Mouse (Mus musculus) heart, embryonic 11.5 days (tissue): Measurements from ENCODE around the gene Lrrc27. TPM values are rescaled to one million over a fixed set of nuclear protein-coding genes. Genes with fewer than 3 reads are reported as not detected.

Experiments used
- ATAC-seq: fragments of 200-750 bp; cut with Nextera tagmentation; replicated peaks from 2 replicates; pipeline ENCODE4 v1.8.0; 2017; ENCODE audit warnings: moderate library complexity; ENCODE audit not compliant: insufficient number of reproducible peaks, low FRiP score, low TSS enrichment
- H3K27ac ChIP-seq: fragments of 300-500 bp; sonication (generic); 2 replicates; pipeline ENCODE4 v1.5.1; 2014; ENCODE audit warnings: mild to moderate bottlenecking, low read depth, low read length
- H3K27me3 ChIP-seq: fragments of 300-500 bp; sonication (generic); 2 replicates; pipeline ENCODE4 v1.6.1; 2014; ENCODE audit warnings: mild to moderate bottlenecking, low read length, mixed read lengths; ENCODE audit not compliant: control insufficient read depth, insufficient read depth
- H3K36me3 ChIP-seq: fragments of 300-500 bp; sonication (generic); 2 replicates; pipeline ENCODE4 v1.6.1; 2014; ENCODE audit warnings: mild to moderate bottlenecking, low read length, moderate library complexity, mixed read lengths; ENCODE audit not compliant: control insufficient read depth, insufficient read depth
- H3K4me1 ChIP-seq: fragments of 300-500 bp; sonication (generic); 2 replicates; pipeline ENCODE4 v1.6.1; 2014; ENCODE audit warnings: low read length; ENCODE audit not compliant: control insufficient read depth, insufficient read depth
- H3K4me2 ChIP-seq: fragments of 300-500 bp; sonication (generic); 2 replicates; pipeline ENCODE4 v1.6.1; 2014; ENCODE audit warnings: mild to moderate bottlenecking, moderate library complexity
- H3K4me3 ChIP-seq: fragments of 300-500 bp; sonication (generic); 2 replicates; pipeline ENCODE4 v1.5.1; 2014; ENCODE audit warnings: low read depth, low read length
- H3K9ac ChIP-seq: fragments of 300-500 bp; sonication (generic); 2 replicates; pipeline ENCODE4 v1.6.1; 2014; ENCODE audit warnings: mild to moderate bottlenecking, low read depth, low read length, moderate library complexity
- H3K9me3 ChIP-seq: fragments of 300-500 bp; sonication (generic); replicated peaks from 2 replicates; pipeline ENCODE4 v1.6.1; 2016; ENCODE audit warnings: low read length; ENCODE audit not compliant: control insufficient read depth
- WGBS: fragments of 180-500 bp; shearing (Covaris S2); extraction: QIAGEN DNeasy Blood & Tissue Kit; methylation state at CpG from one replicate; pipeline ENCODE4 v1.1.7; 2014; ENCODE audit not compliant: insufficient replicate concordance; 5-methylcytosine and 5-hydroxymethylcytosine counted together
- polyA plus RNA-seq: library from polyadenylated mRNA; unstranded; fragments of >200 nt; fragmentation: Nextera tagmentation; extraction: Ambion mirVana; gene quantifications from 2 replicates; pipeline ENCODE4 v1.2.1, GENCODE M21; 2014

Lrrc27 gene
- polyA plus RNA-seq, 1 experiment from 2014 or later = 4.9 TPM

DNA sequence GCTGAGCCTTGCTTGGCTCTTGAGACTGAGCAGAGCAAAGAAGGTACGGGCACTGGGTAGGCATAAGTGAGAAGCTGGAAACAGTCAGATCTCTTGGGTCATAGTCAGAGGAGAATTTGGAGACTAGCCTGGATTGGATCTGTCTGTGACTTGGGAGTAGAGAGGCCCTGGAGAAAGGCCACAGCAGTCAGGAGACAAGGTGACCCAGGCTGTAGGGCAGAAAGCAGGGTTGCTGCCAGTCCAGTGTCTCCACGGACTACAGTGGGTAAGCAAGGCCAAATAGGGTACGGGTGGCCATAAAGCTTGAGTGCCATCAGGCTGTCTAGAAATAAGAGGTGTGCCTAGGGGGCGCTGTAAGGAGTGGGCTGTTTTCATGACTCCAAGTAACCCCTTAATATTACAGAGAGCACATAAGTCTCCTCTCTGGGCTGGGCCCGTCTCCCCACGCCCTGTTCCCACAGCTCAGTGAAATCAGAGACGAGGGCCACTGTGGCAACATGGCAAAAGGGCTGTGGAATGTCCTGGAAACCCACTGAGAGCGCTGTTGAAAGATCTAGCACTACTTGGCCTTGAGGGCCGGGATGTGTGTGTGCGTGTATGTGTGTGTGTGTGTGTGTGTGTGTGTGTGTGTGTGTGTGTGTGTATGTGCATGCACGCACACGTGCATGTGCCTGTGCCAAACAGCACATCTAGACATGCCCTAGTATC lies 23.0 kb downstream of the Lrrc27 start:
- H3K9ac ChIP-seq = no peak overlapping the region; the same call in 1 of the 2 replicates
- ATAC-seq = no peak
- peak overlapping the region; percentile 68; the same call in 1 of the 2 replicates for H3K27ac ChIP-seq
- peaks cover 17% of the 10 kb centered on the region for H3K4me1 ChIP-seq
- no peaks in the 10 kb centered on the region for H3K36me3 ChIP-seq
- peaks cover 2% of the 10 kb centered on the region; the same call in 1 of the 2 replicates for H3K27me3 ChIP-seq
- H3K4me3 ChIP-seq = no peak overlapping the region
- H3K9me3 ChIP-seq = no peaks in the 10 kb centered on the region
- H3K4me2 ChIP-seq = no peak overlapping the region
- WGBS = 81% methylated on average over 12 of the region's 12 CpGs

DNA sequence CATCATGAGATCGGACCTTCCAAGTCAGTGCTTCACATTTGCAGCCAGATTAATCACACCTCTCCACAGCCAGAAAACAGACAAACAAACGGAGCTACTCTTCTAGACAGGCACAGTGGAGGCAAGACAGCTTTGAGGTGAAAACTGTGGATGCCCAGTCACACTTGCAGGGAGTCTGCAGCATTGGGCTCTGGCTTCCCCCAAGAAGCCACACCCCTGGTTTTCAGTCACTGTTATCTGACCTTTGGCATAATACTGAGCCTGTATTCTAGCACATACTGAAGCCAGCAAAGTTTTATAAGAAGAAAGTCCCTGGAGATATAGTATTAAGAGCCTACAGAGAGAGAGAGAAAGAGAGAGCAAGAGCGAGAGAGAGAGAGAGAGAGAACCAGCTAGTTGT lies 26.6 kb downstream of the Lrrc27 start:
- Histone ChIP-seq H3K9me3 (no peaks in the 10 kb centered on the region), H3K4me1 (peaks cover 13% of the 10 kb centered on the region), H3K27me3 (peaks cover 2% of the 10 kb centered on the region; the same call in 1 of the 2 replicates), H3K4me2 (no peak overlapping the region), H3K9ac (no peak overlapping the region), H3K27ac (no peak overlapping the region), H3K4me3 (no peak overlapping the region), H3K36me3 (no peaks in the 10 kb centered on the region)
- ATAC-seq = no peak
- WGBS = 59% methylated on average over 3 of the region's 3 CpGs

DNA sequence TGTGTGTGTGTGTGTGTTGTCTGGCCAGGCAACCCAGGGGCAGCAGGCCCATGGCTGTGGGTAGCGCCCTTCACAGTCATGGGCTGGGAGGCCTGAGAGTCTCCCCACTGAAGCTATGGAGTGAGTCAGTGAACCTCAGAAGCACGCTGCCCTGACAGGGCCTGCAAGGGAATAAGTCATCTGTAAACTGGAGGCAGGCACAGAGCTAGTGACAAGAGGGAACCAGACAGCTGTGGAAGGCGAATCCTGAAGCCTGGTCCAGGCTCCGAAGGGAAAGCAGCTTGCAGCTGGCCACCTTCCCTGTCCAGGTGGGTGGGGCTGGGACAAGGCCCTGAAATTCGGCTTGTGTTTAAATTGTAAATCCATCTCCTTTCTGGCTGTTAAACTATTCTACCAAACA lies 33.3 kb downstream of the Lrrc27 start:
- H3K9me3 ChIP-seq = no peaks in the 10 kb centered on the region
- no peak overlapping the region for H3K9ac ChIP-seq
- no peak overlapping the region for H3K4me2 ChIP-seq
- ATAC-seq = no peak
- WGBS = 65% methylated on average over 5 of the region's 5 CpGs
- H3K4me3 ChIP-seq = no peak overlapping the region
- no peaks in the 10 kb centered on the region for H3K27me3 ChIP-seq
- no peaks in the 10 kb centered on the region for H3K36me3 ChIP-seq
- H3K27ac ChIP-seq = no peak overlapping the region
- peaks cover 41% of the 10 kb centered on the region for H3K4me1 ChIP-seq

DNA sequence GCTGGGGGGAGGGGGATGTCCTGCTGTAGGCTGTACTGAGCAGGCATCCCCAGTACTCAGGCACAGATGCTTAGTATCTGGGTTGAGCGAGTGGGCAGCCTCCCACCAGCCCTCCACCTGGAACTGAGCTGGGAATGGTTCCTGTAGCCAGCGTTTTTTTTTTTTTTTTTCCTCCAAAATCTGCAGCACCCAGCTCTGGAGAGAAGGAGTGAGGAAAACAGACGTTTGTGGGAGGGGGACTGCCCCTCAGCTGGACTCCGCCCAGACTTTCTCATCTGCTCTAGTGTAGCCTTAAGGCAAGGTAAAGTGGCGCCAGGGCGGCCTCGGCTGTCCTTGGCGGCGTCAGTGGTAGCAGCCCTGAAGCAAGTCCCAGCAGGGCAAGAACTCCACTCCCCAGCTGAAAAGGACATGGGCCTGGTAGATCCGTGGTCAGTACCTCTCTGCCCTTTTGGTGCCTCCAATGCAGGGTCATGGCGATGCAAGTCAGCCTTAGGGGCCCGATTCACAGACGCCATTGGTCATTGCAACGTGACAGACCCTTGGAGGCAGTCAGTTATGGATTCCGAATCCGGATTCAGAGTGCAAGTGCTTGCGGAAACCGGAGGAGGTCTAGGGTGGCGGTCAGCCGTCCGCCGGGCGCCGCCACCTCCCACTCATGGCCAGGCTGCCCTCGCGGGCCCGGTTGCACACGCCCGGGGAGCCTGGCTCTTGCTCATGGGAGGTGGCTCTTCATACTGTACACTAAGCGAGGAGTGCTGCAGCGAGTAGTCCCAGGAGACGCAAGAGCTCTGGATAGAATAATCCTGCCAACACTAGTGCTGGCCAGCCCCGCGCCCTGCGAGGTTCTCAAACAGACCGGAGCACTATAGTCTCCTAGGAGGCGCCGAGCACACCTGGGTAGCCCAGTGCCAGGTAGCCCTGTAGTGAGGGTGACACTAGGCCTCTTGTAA lies 34.4 kb downstream of the Lrrc27 start:
- H3K4me2 ChIP-seq = peak overlapping the region; percentile 92
- no peaks in the 10 kb centered on the region for H3K36me3 ChIP-seq
- peak overlapping the region; percentile 80 for H3K9ac ChIP-seq
- H3K27me3 ChIP-seq = no peaks in the 10 kb centered on the region
- peaks cover 52% of the 10 kb centered on the region for H3K4me1 ChIP-seq
- peak overlapping the region; percentile 63 for H3K4me3 ChIP-seq
- WGBS = 4% methylated on average over 38 of the region's 38 CpGs
- no peaks in the 10 kb centered on the region for H3K9me3 ChIP-seq
- no peak for ATAC-seq
- H3K27ac ChIP-seq = peak overlapping the region; percentile 80

DNA sequence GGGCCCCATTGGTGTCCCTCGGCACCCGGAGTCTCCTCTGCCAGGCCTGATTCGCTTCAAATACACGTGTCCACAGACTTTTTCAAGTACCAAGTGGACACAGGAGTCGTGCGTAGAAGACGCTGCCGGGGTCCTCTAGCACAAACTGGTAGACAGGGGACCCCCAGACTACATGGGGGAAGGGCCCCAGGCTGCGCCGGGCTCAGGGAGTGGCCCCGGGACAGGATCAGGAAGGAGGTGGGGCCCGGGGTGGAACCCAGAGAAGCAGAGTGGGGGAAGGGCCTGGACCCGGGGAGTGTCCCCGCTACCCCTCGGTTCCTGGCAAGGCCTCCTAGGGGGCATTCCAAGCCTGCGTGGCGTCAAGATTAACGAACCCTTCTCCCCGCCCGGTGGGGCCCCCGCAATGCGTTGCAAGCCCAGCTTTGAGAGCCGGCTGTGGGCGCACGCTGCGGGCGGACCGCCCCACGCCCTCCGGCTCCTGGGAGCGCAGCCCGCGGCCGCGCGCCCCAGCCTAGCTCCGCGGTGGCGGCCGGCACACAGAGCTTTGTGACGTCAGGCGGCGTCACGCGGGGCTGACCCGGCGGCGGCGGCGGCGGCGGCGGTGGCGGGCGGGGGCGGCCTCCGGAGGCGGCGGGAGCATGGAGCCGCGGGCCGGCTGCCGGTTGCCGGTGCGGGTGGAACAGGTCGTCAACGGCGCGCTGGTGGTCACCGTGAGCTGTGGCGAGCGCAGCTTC lies 35.3 kb downstream of the Lrrc27 start, which contains the start of gene Pwwp2b:
Pwwp2b (plus strand) TSS at position 602 of the 734 bp plus-strand sequence.
- peak; percentile 73 for ATAC-seq
- Histone ChIP-seq H3K27me3 (no peaks in the 10 kb centered on the region), H3K9ac (peak within 1 kb of the TSS; percentile 80), H3K9me3 (no peaks in the 10 kb centered on the region), H3K4me3 (peak within 1 kb of the TSS; percentile 63), H3K36me3 (no peaks in the 10 kb centered on the region), H3K27ac (peak within 1 kb of the TSS; percentile 80), H3K4me1 (peaks cover 60% of the 10 kb centered on the region), H3K4me2 (peak within 1 kb of the TSS; percentile 92)
- whole genome bisulfite sequencing = 1% methylated on average over 57 of the region's 72 CpGs

DNA sequence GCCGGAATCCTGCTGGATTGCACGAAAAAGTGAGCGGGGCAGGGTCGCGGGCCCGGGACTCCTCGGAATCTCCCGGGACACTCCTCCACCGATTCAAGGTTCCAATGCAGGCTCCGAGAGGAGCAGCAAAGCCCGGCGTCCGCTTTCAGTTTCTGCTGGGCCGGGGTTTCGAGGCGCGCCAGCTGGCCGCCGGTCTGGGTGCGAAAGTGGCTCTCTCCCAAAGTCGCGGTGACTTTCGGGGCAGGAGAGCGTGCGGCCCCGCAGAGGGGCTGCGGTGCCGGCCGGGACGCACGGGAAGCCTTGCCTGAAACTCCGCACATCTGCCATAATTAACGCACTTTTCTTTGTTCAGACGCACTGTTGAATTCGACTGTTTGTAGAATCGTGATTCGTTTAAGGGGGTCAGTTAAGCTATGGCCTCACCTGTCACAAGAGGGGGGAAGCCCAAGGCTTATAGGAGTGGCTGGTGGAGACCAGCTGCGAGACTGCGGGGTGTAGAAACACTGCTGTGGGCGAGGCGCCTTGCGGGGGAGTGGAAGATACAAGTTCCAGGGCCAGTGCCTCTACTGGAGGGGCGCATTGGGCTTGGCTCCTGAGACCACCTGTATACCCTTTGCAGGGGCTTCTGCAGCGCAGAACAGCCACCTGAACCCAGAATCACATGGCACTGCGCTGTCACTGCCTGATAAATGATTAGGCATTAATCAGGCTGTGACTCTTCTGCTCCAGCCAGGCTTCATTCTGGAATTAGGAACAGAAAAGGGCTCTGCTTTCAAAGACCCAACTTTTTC lies 36.0 kb downstream of the Lrrc27 start:
- peak overlapping the region; percentile 92 for H3K4me2 ChIP-seq
- no peaks in the 10 kb centered on the region for H3K36me3 ChIP-seq
- ATAC-seq = no peak
- no peaks in the 10 kb centered on the region for H3K27me3 ChIP-seq
- H3K9ac ChIP-seq = peak overlapping the region; percentile 80
- H3K9me3 ChIP-seq = no peaks in the 10 kb centered on the region
- peak overlapping the region; percentile 63 for H3K4me3 ChIP-seq
- H3K4me1 ChIP-seq = peaks cover 66% of the 10 kb centered on the region
- WGBS = 2% methylated on average over 45 of the region's 45 CpGs
- H3K27ac ChIP-seq = peak overlapping the region; percentile 80

DNA sequence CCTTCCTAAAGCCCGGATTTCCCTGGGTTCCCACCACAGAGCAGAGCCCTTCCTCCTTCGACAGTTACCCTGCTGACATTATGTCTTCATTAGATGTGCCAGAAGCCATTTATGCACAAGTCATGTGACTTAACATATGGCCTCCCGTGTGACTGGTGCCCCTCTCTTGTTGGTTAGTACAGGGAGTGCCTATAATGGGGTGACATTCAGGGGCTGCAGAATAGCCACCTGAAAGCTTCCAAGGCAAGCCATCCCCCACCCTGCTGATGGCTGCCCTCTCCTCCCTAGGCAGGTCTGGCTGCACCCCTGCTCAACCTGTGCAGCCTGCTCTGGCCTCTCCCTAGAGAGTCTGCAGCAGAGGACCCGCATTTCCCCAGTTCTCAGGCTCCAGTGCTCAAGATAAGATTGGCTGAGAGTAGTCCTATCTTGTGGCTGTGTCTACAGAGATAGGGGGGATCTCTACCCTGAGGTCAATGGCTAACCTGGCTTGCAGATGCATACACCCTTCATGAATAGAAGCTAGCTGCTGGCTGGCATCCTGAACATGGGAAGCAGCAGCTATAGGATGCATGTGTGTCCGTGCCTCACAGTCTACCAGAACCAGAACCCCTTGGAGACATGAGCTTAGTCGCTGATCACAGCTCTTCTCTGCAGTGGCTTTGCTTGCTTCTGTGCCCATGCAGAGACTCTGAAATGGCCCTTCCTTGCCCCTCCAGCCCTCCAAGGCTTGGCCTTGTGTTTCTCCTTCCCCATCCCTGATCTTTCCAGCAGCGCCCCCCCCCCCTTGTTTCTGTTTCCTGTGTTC lies 36.8 kb downstream of the Lrrc27 start:
- H3K4me2 ChIP-seq = peak overlapping the region; percentile 92
- 24% methylated on average over 6 of the region's 7 CpGs for WGBS
- H3K4me1 ChIP-seq = peaks cover 66% of the 10 kb centered on the region
- no peak for ATAC-seq
- no peaks in the 10 kb centered on the region for H3K36me3 ChIP-seq
- 0 out of 2 replicates have a peak overlapping the region, but pooled peaks have one; percentile 16 for H3K27ac ChIP-seq
- no peaks in the 10 kb centered on the region for H3K9me3 ChIP-seq
- H3K27me3 ChIP-seq = no peaks in the 10 kb centered on the region
- H3K4me3 ChIP-seq = peak overlapping the region; percentile 63
- peak overlapping the region; percentile 80; the same call in 1 of the 2 replicates for H3K9ac ChIP-seq
